Mouse (Mus musculus): ENCODE results near the gene Bfar. TPM values are rescaled to one million over a fixed set of nuclear protein-coding genes. Genes with fewer than 3 reads are reported as not detected.
"Not testable (repeated sequence)": the region's sequence is repeated elsewhere in the genome, so short reads cannot be mapped to it uniquely, and the experiment has no call there.

The Bfar gene
- total RNA-seq, 2 experiments from 2014 or later, result 40.0 to 45.2 TPM

DNA sequence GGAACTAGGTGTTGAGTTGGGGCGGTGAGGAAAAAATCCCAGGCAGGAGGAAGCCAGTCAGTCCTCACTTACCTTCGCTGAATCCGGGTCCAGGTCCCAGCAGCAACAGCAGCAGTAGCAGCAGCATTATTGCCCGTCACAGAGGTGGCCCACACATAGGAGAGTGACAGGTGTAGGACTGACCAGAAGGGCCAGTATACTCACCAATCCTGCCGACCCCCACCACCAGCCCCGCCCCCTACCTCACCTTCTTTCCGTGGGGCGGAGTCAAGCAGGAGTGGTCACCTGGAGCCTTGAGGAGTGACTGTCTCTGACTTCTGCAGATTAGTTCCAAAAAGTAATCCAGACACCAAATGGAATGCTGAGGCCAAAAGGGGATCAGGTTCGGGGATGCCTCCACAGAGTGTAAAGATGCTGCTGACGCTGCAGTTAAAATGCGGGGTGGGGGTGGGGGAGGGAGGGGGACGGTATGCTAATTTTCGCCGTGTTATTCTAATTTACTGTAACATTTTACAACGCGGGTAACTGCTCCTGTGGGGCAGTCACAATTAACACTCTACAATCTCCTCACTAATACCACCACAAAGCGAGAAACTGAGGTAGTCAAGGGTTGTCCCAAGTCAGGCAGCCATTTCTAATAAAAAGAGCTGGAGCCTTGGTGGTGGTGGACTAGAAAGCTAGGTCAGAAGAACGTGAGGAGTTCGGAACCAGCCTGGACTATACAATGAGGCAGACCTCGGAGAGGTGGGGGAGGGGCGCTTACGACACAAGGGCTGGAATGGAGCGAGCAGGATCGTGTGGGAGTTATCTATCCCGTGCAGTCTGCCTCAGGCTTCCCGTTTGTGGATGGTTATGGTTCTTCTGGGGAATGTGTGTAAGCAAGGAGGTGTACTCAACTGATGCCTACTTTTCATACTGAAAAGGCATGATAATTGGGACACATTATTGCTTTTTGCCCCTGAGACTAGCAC is 58.9 kb downstream of the Bfar start, which contains the start of gene Pla2g10:
Gene Pla2g10 (minus strand): TSS at position 699 of the 971 bp plus-strand sequence.
- no peak for DNase-seq (ENCODE audit: low spot score in 2 of 2)
- no peak within 1 kb of the TSS for H3K27ac ChIP-seq
- no peak for TF ChIP-seq CTCF (conservative IDR thresholded peaks at IDR 0.05)
- no peak within 1 kb of the TSS for H3K4me3 ChIP-seq

DNA sequence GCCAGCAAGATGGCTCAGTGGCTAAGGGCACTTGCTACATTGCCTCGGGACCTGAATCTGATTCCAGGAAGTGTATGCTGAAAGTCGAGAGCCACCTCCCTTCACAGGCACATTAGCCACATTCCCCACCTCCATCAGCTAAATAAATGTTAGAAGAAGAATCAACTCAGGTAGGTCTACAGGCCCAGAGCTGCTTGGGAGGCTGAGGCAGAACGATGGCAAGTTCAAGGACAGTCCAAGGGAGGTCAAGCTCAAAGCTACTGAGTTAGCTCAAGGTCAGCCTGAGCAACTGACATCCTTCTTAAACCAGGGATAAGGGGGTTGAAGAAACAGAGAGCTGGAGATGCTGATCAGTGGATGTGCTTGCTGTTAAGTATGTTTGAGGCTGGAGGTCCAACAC is 61.1 kb downstream of the Bfar start:
- Histone ChIP-seq H3K4me3 (no peak overlapping the region), H3K27ac (no peak overlapping the region)
- no peak for DNase-seq (ENCODE audit: low spot score in 2 of 2)
- no peak for TF ChIP-seq CTCF (conservative IDR thresholded peaks at IDR 0.05)

DNA sequence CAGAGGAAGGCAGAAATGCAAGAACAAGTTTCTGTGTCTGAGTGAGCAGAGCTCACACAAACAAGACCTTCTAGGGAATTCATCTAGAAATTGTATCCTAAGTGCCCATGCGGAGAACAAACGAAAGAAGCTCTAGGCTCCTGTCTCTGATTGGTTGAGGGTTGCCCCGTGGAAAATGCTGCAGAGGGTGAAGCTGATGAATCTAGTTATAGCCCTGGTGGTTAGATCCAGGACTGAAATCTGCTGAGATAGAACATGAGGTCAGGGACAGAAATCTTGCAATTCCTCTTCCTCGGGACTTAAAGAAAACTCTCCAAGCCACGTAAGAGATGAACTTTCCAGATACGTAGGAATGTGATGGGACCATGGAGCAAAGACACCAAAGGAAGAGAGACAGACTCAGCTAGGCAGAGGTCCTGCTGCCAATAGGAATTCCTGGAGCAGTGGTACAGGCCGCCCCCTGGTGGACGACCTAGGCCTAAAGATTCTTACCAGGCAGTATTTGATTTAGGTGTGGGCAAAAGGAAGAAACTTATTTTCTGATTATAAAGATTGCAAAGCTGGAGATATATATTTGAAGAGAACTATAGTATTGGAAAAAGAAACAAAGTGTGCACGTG is 62.0 kb downstream of the Bfar start:
- peak; percentile 55 to 84 for DNase-seq (ENCODE audit: low spot score in 2 of 2)
- H3K27ac ChIP-seq, result no peak overlapping the region
- H3K4me3 ChIP-seq, result no peak overlapping the region
- peak; percentile 87 for TF ChIP-seq CTCF (conservative IDR thresholded peaks at IDR 0.05)

DNA sequence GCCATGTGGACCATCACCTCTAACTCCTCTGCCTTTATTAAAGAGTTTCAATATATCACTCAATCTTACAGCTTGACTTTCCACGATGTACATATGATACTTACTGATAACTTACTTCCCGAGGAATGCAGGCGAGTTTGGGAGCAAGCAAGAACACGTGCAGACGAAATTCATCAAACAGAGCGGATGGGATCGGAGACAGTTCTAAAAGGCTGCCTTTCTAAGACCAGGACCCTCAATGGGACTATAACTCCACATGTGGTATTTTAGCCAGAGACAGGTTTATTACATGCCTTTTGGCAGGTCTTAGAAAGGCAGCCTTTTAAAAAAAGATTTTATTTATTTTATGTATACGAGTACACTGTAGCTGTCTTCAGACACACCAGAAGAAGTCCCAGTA is 64.3 kb downstream of the Bfar start:
- no peak for DNase-seq (ENCODE audit: low spot score in 2 of 2)
- Histone ChIP-seq H3K27ac (no peak overlapping the region), H3K4me3 (no peak overlapping the region)
- TF ChIP-seq CTCF (conservative IDR thresholded peaks at IDR 0.05), result no peak

DNA sequence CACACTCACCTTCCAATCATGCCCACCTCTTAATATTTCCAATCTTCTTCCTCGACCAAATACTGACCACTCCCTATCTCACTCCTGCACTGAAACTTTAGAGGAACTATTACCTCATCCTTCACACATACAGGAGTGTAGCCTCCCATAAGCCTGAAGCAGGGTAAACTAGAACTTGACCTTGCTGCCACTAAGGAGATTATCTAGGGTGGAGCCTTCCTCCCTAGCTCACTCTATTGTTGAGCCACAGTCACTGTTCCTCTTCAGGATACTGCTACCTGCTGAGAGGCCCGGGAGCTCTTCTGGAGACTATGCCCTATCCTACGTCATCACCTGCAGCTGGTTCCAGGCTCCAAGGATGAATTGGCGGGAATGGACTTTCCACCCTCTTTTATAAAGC is 67.4 kb downstream of the Bfar start:
- DNase-seq (ENCODE audit: low spot score in 2 of 2); H3K27ac ChIP-seq; H3K4me3 ChIP-seq: not testable (repeated sequence)

DNA sequence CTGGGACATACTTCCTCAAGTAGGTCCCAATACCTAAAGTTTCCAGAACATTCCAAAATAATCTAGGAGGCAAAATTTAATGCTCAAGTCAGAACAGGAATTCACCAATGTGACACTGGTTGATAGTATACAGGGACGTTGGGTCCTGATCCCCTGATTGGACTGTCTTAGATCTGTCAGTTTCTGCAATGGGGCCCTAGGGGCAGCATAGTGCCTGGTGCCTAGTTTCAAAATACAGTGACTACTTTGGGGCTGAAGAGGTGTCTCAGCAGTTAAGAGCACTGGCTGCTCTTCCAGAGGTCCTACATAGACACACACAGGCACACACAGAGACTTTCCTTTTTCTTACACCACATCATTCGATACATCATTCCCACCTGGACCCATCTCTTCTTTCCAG is 69.2 kb downstream of the Bfar start:
- no peak overlapping the region for H3K4me3 ChIP-seq
- no peak for DNase-seq (ENCODE audit: low spot score in 2 of 2)
- TF ChIP-seq CTCF (conservative IDR thresholded peaks at IDR 0.05), result no peak
- no peak overlapping the region for H3K27ac ChIP-seq

DNA sequence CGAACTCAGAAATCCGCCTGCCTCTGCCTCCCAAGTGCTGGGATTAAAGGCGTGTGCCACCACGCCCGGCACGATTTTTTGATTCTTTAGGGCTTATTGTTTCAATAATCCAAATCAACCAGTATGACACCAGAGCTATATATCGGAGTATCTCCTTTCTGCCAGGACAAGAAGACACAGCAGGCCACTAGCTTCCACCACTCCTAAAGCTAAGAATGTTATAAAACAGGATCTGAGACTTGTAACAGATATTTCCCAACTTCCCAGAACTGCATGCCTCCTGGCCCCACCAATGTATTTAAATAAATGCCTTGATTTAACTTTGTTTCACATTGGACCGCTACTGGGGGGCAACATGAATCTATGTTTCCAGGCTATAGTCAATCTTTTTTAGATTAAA is 76.0 kb downstream of the Bfar start:
- no peak for DNase-seq (ENCODE audit: low spot score in 2 of 2)
- no peak for TF ChIP-seq CTCF (conservative IDR thresholded peaks at IDR 0.05)
- Histone ChIP-seq H3K27ac (no peak overlapping the region), H3K4me3 (no peak overlapping the region)

DNA sequence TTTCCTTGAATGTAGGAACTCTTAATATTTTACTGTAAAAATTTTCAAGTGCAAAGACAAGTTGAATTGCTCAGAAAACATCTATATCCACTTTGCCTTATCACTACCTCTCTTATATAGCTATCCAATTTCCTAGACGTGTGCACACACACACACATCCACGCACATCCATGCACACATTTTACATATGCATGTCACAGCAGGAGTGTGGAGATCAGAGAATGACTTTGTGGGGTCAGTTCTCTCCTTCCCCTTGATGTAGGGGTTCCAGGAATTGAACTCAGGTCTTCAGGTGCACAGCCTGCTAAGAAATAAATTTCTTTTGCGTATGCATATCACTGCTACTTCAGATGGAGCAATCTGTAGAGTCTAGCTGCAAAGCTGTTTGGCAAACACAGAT is 76.5 kb downstream of the Bfar start:
- no peak for DNase-seq (ENCODE audit: low spot score in 2 of 2)
- Histone ChIP-seq H3K4me3 (no peak overlapping the region), H3K27ac (no peak overlapping the region)
- TF ChIP-seq CTCF (conservative IDR thresholded peaks at IDR 0.05), result no peak

DNA sequence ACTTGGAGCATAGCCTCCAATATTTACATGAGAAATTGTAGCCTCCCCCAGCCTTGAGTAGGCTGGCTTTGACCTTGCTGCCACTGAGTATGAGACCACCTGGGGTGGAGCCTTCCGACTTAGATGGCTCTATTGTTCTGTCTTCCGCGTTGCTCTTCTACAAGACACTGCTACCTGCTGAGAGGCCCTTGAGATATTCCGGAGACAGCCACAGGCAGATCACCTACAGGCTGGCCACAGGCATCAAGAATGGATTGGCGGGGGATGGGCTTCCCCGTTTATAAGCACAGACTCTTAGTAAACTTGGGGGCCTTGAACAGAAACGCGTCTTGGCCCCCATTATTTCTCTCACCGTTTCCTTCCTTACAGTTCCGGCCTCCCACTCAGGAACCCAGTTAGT is 77.2 kb downstream of the Bfar start:
- not testable (repeated sequence) for H3K27ac ChIP-seq; DNase-seq (ENCODE audit: low spot score in 2 of 2); H3K4me3 ChIP-seq

DNA sequence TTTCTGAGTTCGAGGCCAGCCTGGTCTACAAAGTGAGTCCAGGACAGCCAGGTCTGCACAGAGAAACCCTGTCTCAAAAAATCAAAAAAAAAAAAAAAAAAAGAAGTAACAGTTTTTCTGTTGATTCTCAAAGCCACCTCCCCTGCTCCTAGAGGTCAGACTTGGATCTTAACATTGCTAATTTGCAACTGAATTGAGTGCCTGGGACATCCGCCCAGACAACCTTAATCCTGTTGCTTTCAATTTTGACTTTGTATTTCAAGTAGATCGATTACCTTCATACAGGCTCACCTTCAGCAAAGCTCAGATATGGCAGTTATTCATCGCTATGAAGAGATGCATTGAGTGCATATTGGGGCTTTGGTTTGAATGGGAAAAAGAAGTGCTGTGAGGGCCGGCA is 77.6 kb downstream of the Bfar start:
- no peak for TF ChIP-seq CTCF (conservative IDR thresholded peaks at IDR 0.05)
- DNase-seq (ENCODE audit: low spot score in 2 of 2), result no peak
- H3K27ac ChIP-seq, result no peak overlapping the region
- no peak overlapping the region for H3K4me3 ChIP-seq

DNA sequence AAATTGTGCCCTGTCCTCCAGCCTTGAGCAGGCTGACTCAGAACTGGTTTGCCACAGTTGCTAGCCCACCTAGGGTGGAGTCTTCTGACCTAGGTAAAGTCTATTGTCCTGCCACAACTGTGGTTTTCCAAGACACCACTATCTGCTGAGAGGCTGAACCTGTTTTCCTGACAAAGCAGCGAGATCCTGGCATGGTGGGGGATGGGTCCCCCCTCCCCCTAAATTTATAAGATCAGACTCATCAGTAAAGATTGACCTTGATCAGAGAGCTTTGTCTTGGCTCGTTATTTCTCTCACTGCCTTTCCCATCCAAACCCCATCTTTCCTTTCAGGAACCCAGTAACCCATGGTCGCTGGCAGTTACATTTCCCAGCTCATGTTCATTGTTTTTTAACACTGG is 78.3 kb downstream of the Bfar start:
- no peak overlapping the region for H3K27ac ChIP-seq
- H3K4me3 ChIP-seq, result no peak overlapping the region
- no peak for DNase-seq (ENCODE audit: low spot score in 2 of 2)
- no peak for TF ChIP-seq CTCF (conservative IDR thresholded peaks at IDR 0.05)

DNA sequence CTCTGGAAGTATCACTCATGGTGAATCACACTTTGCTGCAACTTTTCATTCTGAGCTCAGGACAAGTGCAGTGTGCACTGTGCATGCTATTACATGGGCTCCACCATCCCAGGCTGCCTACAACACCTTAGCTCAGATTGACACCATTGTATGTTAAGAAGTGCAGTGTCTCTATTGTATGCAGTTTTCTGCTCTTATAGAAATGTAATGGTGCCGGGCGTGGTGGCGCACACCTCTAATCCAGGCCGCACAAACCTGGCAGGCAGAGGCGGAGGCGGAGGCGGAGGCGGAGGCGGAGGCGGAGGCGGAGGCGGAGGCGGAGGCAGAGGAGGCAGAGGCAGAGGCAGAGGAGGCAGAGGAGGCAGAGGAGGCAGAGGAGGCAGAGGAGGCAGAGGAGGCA is 79.0 kb downstream of the Bfar start:
- TF ChIP-seq CTCF (conservative IDR thresholded peaks at IDR 0.05), result no peak
- Histone ChIP-seq H3K4me3 (no peak overlapping the region), H3K27ac (no peak overlapping the region)
- no peak for DNase-seq (ENCODE audit: low spot score in 2 of 2)

Other genes starting within 250 kb of the Bfar start
- gene Parn, start 3.7 kb upstream of the Bfar start, total RNA-seq (2021), result 10 to 100 TPM; 23.5 to 25.6 TPM
- gene 3110001I22Rik, start 71 bp downstream of the Bfar start, total RNA-seq (2021), result 1 to 10 TPM; 3.5 to 4.0 TPM
- not detected for gene Pla2g10, start 59.1 kb downstream of the Bfar start, total RNA-seq (2021)
- gene Rrn3, start 108.8 kb downstream of the Bfar start, total RNA-seq (2021), result 10 to 100 TPM; 47.2 to 51.4 TPM
- 10 to 100 TPM; 79.9 to 83.7 TPM for gene Ntan1, start 147.0 kb downstream of the Bfar start, total RNA-seq (2021)
- gene Pdxdc1, start 231.3 kb downstream of the Bfar start, total RNA-seq (2021), result 10 to 100 TPM; 72.8 to 74.1 TPM
- gene Mpv17l, start 231.3 kb downstream of the Bfar start, total RNA-seq (2021), result 10 to 100 TPM; 67.5 to 71.3 TPM